Mouse (Mus musculus): Measurements from ENCODE around the gene Klra2.

DNA sequence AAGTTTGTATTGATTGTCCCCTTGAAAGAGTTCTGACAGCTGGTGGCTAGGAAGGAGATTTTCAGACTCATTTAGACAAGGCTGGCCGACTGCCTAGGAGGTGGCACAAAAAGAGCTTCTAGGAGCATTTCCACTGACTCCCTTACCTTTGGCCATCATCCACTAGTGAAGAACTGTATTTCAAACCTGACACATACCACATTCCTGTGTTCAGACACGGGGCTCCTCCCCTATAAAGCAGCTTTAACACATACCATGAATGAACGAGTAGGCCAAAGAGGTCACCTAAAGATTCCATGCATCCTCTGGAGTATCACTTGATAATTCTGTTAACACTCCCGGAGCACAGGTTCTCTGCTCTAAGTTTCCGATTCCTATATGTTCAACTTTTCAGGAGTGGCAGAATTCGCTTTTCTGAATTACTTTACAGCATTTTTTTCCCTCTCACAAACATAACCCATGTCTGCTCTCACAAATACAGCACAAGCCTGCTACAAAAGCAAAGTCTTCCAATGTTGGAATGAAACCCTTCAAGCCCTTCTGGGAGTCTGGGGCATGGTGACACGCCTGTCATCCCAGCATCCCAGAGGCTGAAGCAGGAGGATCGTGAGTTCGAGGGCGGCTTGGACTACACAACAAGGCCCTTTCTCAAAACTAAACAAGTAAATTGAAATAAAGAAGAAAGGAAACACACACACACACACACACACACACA, 45.3 kb upstream of the Klra2 start:
- TF ChIP-seq CTCF (IDR thresholded peaks at IDR 0.05; ENCODE audit: control insufficient read depth, insufficient read depth, low read length) (no peak), POLR2A (IDR thresholded peaks at IDR 0.05; ENCODE audit: borderline replicate concordance, control insufficient read depth, low read depth, low read length) (no peak)
